Mouse (Mus musculus): ENCODE measurements around the gene Polr3b.

DNA sequence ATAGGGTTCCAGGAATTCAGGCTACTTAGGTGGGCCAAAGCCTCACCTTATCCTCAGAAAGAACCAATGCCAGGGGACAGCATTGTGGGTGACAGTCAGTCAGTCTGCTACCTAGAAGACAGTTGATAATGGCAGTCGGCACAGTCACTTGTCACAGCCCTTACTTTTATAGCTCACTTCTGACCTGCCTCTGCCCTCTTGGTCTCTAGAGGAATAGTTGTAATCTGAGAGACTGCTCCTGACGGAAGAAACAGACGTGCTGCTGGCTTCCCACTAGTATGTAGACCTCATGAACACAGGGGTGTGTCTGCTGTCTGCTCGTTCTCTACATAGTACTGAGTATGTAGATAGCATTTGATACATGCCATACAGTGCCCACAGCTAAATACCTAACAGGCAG, 11.8 kb upstream of the Polr3b start:
- TF ChIP-seq FLI1 (IDR thresholded peaks at IDR 0.05; ENCODE audit: low read length) (no peak), GATA1 (IDR thresholded peaks at IDR 0.05; ENCODE audit: borderline replicate concordance, low read length) (no peak)

Measured in megakaryocyte, embryonic 14.5 days (primary cell).